Mouse (Mus musculus): ENCODE data around the gene Rft1. TPM values are rescaled to one million over a fixed set of nuclear protein-coding genes. Genes with fewer than 3 reads are reported as not detected.

The Rft1 gene
- polyA plus RNA-seq, 1 experiment from 2014 or later: 17.6 TPM

DNA sequence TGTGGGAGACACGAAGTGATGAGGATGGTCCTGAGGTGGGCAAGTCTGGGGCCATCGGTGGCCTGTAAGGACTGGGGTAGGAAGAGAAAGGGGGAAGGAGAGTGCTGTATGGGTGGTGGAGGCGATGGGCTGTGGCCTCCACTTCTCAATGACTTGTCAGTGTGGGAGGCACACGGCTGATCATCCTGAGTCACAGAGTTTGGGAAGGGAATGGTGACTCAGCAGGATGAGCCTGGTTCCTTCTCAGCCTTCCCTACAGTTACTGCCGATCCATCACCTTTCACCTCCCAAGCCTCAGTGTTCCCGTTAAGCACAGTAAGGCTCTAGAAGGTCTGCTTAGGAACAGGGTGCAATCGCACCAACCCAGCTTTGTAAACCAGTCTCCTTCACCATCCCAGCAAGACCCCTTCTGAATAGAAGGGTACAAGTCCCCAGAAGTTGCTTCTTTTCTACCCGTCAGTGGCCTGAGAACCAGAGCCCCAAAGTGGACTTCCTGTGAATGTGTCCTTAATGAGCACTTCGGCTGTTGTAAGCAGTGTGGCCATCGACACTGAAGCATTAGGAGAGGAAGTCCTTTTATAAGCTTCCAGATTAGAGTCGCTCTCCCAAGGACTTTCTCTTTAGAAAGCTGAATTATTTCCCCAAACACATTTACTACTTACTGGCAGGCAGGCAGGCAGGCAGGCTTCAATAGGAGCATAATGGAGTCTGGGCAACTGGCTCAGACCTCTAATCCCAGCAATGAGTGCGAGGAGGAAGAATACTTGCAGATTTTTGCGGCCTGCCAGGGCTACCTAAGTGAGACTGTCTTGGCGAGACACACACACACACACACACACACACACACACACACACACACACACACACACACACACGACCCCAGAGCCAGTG lies 17.2 kb downstream of the Rft1 start:
- Histone ChIP-seq H3K9me3 (ENCODE audit: control insufficient read depth, low read depth, low read length) (no peaks in the 10 kb centered on the region), H3K4me2 (replicated peaks; ENCODE audit: low read depth, low read length) (no peak overlapping the region), H3K36me3 (ENCODE audit: control insufficient read depth, insufficient read depth, low read length) (peaks cover 27% of the 10 kb centered on the region), H3K4me3 (ENCODE audit: low read depth, low read length) (no peak overlapping the region), H3K27me3 (ENCODE audit: control insufficient read depth, insufficient read depth, low read length) (no peaks in the 10 kb centered on the region), H3K9ac (replicated peaks; ENCODE audit: low read depth, low read length) (no peak overlapping the region), H3K4me1 (ENCODE audit: control insufficient read depth, insufficient read depth, low read length) (no peaks in the 10 kb centered on the region), H3K27ac (ENCODE audit: low read length) (no peak overlapping the region)
- no peak for ATAC-seq (ENCODE audit: insufficient number of reproducible peaks, insufficient read depth, low FRiP score, low read depth)
- WGBS: 71% methylated on average over 15 of the region's 15 CpGs

DNA sequence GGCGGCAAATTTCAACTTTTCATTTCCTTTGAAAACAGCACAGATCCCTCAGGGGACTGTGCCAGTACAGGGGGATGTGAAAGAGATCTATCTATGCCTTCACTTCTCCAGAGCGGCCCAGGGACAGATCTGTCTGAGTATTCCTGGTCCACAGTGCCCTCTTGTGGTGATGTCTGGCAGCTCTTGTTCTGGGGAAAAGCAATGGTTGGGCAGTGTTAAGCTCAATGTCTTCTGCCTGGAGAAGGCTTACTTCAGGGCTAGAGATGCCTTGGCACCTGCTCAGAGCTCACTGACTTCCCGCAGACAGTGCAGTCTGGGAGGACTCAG lies 17.8 kb downstream of the Rft1 start:
- peak; percentile 67; the same call in 1 of the 2 replicates for ATAC-seq (ENCODE audit: insufficient number of reproducible peaks, insufficient read depth, low FRiP score, low read depth)
- WGBS: 6% methylated on average over 3 of the region's 3 CpGs
- H3K27ac ChIP-seq (ENCODE audit: low read length): no peak overlapping the region
- no peaks in the 10 kb centered on the region for H3K27me3 ChIP-seq (ENCODE audit: control insufficient read depth, insufficient read depth, low read length)
- H3K36me3 ChIP-seq (ENCODE audit: control insufficient read depth, insufficient read depth, low read length): peaks cover 32% of the 10 kb centered on the region
- H3K4me1 ChIP-seq (ENCODE audit: control insufficient read depth, insufficient read depth, low read length): no peaks in the 10 kb centered on the region
- H3K9ac ChIP-seq (replicated peaks; ENCODE audit: low read depth, low read length): no peak overlapping the region
- H3K4me3 ChIP-seq (ENCODE audit: low read depth, low read length): no peak overlapping the region
- no peak overlapping the region for H3K4me2 ChIP-seq (replicated peaks; ENCODE audit: low read depth, low read length)
- H3K9me3 ChIP-seq (ENCODE audit: control insufficient read depth, low read depth, low read length): no peaks in the 10 kb centered on the region

DNA sequence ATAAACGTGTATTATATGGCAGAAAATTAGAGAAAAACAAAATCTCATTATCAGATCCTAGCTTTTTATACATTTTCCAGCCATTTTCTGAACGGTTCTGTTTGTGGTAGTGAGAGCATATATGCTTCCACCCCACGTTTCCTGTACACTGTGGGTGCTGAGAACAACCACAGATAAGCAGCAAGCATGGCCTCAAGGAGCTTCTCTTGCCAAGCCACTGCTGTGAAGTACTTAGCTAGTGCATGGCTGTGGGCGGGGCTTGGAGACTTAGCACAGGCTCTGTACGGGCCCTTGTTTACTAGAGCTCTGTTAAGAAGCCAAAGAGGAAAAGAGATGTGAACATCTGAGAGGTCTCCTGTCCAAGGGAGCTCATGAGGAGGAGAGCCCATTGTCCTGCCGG lies 20.8 kb downstream of the Rft1 start:
- Histone ChIP-seq H3K36me3 (ENCODE audit: control insufficient read depth, insufficient read depth, low read length) (peaks cover 52% of the 10 kb centered on the region), H3K4me1 (ENCODE audit: control insufficient read depth, insufficient read depth, low read length) (no peaks in the 10 kb centered on the region), H3K4me2 (replicated peaks; ENCODE audit: low read depth, low read length) (no peak overlapping the region), H3K4me3 (ENCODE audit: low read depth, low read length) (no peak overlapping the region), H3K9ac (replicated peaks; ENCODE audit: low read depth, low read length) (no peak overlapping the region), H3K27me3 (ENCODE audit: control insufficient read depth, insufficient read depth, low read length) (no peaks in the 10 kb centered on the region), H3K9me3 (ENCODE audit: control insufficient read depth, low read depth, low read length) (no peaks in the 10 kb centered on the region), H3K27ac (ENCODE audit: low read length) (no peak overlapping the region)
- ATAC-seq (ENCODE audit: insufficient number of reproducible peaks, insufficient read depth, low FRiP score, low read depth): no peak
- 69% methylated on average over 6 of the region's 6 CpGs for WGBS

DNA sequence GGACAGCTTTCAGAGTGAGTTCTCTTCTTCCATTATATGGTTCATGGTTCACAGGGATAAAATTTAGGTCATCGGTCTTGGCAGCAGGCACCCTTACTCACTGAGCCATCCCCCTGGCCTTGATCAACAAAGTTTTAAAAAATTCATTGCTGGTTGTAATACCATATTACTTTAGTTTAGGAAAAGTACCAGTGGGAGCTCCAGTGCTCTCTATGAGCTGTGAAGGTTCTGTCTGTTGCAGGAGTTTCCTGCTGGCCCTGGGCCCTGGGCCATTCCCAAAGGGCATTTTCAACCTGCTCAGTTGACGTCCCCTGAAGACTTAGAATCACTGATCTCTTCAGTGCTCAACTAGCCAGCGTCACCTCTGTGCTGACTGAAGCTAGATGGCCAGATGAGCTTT lies 28.0 kb downstream of the Rft1 start:
- 92% methylated on average over 3 of the region's 3 CpGs for WGBS
- H3K9me3 ChIP-seq (ENCODE audit: control insufficient read depth, low read depth, low read length): no peaks in the 10 kb centered on the region
- no peaks in the 10 kb centered on the region for H3K27me3 ChIP-seq (ENCODE audit: control insufficient read depth, insufficient read depth, low read length)
- no peak overlapping the region for H3K27ac ChIP-seq (ENCODE audit: low read length)
- no peak for ATAC-seq (ENCODE audit: insufficient number of reproducible peaks, insufficient read depth, low FRiP score, low read depth)
- no peak overlapping the region for H3K4me2 ChIP-seq (replicated peaks; ENCODE audit: low read depth, low read length)
- no peaks in the 10 kb centered on the region for H3K4me1 ChIP-seq (ENCODE audit: control insufficient read depth, insufficient read depth, low read length)
- peaks cover 50% of the 10 kb centered on the region for H3K36me3 ChIP-seq (ENCODE audit: control insufficient read depth, insufficient read depth, low read length)
- H3K9ac ChIP-seq (replicated peaks; ENCODE audit: low read depth, low read length): no peak overlapping the region
- H3K4me3 ChIP-seq (ENCODE audit: low read depth, low read length): no peak overlapping the region

DNA sequence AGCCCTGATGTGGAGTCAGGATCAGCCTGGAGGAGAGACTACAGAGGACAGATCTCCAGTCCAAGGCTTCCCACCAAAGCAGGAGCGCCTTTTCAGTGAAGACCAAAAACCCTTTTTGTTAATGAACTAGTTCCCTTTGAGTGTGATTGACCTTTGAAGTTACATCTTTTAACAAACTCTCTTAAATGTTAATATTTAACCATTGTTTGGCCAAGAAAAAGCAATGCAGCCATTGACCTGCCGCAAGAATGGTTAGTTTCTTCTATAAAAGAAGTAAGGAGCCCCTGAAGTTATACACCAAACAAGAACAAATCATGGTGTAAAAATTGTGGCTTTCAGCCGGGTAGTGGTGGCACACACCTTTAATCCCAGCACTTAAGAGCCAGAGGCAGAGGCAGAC lies 36.5 kb downstream of the Rft1 start:
- 79% methylated on average over 3 of the region's 3 CpGs for WGBS
- no peak for ATAC-seq (ENCODE audit: insufficient number of reproducible peaks, insufficient read depth, low FRiP score, low read depth)
- peaks cover 15% of the 10 kb centered on the region; the same call in 1 of the 2 replicates for H3K36me3 ChIP-seq (ENCODE audit: control insufficient read depth, insufficient read depth, low read length)

DNA sequence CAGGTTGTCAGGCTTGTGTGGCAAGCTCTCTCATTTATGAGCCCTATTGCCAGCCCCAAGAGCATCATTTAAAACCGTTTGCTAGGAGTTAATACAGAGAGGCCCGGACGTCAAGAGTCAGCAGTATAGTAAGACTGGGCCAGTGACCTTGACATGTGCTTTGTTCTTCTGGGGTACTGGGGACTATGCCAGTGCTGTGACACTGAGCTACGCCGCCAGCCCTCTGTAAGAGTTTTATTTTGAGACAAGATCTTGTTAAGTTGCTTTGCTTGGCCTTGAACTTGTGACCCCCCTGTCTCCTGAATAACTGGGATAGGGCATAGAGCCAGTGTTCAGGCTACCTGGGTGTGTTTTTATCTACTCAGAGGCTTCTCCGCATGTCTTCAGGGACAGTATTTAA lies 38.3 kb downstream of the Rft1 start:
- Histone ChIP-seq H3K27me3 (ENCODE audit: control insufficient read depth, insufficient read depth, low read length) (no peaks in the 10 kb centered on the region), H3K4me3 (ENCODE audit: low read depth, low read length) (no peak overlapping the region), H3K36me3 (ENCODE audit: control insufficient read depth, insufficient read depth, low read length) (peaks cover 15% of the 10 kb centered on the region; the same call in 1 of the 2 replicates), H3K9ac (replicated peaks; ENCODE audit: low read depth, low read length) (no peak overlapping the region), H3K4me2 (replicated peaks; ENCODE audit: low read depth, low read length) (no peak overlapping the region), H3K4me1 (ENCODE audit: control insufficient read depth, insufficient read depth, low read length) (no peaks in the 10 kb centered on the region), H3K27ac (ENCODE audit: low read length) (no peak overlapping the region), H3K9me3 (ENCODE audit: control insufficient read depth, low read depth, low read length) (no peaks in the 10 kb centered on the region)
- no peak for ATAC-seq (ENCODE audit: insufficient number of reproducible peaks, insufficient read depth, low FRiP score, low read depth)
- 85% methylated on average over 6 of the region's 6 CpGs for WGBS

More for the DNA sequence above, 36.5 kb downstream of the Rft1 start:
- no peaks in the 10 kb centered on the region for H3K4me1 ChIP-seq (ENCODE audit: control insufficient read depth, insufficient read depth, low read length)
- H3K4me3 ChIP-seq (ENCODE audit: low read depth, low read length): no peak overlapping the region
- H3K4me2 ChIP-seq (replicated peaks; ENCODE audit: low read depth, low read length): no peak overlapping the region
- no peak overlapping the region for H3K9ac ChIP-seq (replicated peaks; ENCODE audit: low read depth, low read length)
- no peak overlapping the region for H3K27ac ChIP-seq (ENCODE audit: low read length)
- H3K9me3 ChIP-seq (ENCODE audit: control insufficient read depth, low read depth, low read length): no peaks in the 10 kb centered on the region
- no peaks in the 10 kb centered on the region for H3K27me3 ChIP-seq (ENCODE audit: control insufficient read depth, insufficient read depth, low read length)

DNA sequence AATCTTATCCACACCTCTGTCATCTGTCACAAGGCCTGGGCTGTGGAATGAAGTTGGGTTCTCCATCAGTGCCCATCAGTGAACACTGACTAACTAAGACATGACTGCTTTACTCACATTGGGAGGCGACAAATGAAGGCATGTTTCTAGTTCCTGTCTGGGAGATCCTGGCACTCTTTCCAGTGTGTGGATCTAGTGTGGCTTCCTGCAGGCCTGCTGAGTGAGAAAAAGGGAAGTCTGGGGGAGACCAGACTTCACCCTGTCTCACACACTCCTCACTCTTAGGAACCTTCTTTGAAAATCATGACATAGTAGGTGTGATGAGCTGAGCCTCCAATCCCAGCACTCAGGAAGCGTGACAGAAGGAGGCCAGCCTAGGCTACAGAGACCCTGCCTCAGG lies 40.6 kb downstream of the Rft1 start:
- peaks cover 8% of the 10 kb centered on the region; the same call in 1 of the 2 replicates for H3K36me3 ChIP-seq (ENCODE audit: control insufficient read depth, insufficient read depth, low read length)
- no peak overlapping the region for H3K9ac ChIP-seq (replicated peaks; ENCODE audit: low read depth, low read length)
- no peak for ATAC-seq (ENCODE audit: insufficient number of reproducible peaks, insufficient read depth, low FRiP score, low read depth)
- no peaks in the 10 kb centered on the region for H3K9me3 ChIP-seq (ENCODE audit: control insufficient read depth, low read depth, low read length)
- WGBS: 83% methylated on average over 2 of the region's 2 CpGs
- H3K27me3 ChIP-seq (ENCODE audit: control insufficient read depth, insufficient read depth, low read length): no peaks in the 10 kb centered on the region
- H3K27ac ChIP-seq (ENCODE audit: low read length): no peak overlapping the region
- no peak overlapping the region for H3K4me2 ChIP-seq (replicated peaks; ENCODE audit: low read depth, low read length)
- no peaks in the 10 kb centered on the region for H3K4me1 ChIP-seq (ENCODE audit: control insufficient read depth, insufficient read depth, low read length)
- H3K4me3 ChIP-seq (ENCODE audit: low read depth, low read length): no peak overlapping the region

DNA sequence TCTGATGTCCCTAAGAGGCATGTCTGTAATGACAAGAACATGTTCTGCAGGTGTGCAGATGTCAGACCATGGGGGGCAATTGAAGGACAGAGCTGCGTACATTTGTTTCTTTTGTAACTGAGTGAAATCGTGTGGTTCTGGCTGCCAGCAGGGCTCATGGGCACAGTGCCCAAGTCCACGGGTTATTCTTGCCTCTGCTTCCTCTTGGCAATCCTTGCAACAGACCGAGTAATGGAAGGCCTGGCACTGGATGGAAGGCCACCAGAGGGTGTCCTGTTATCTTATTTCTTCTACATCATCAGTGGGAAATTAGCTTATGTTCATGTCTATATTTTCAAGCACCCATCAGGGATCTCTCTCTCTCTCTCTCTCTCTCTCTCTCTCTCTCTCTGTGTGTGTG lies 41.4 kb downstream of the Rft1 start:
- Histone ChIP-seq H3K4me2 (replicated peaks; ENCODE audit: low read depth, low read length) (no peak overlapping the region), H3K4me1 (ENCODE audit: control insufficient read depth, insufficient read depth, low read length) (no peaks in the 10 kb centered on the region), H3K4me3 (ENCODE audit: low read depth, low read length) (no peak overlapping the region), H3K27me3 (ENCODE audit: control insufficient read depth, insufficient read depth, low read length) (no peaks in the 10 kb centered on the region), H3K27ac (ENCODE audit: low read length) (no peak overlapping the region), H3K36me3 (ENCODE audit: control insufficient read depth, insufficient read depth, low read length) (no peaks in the 10 kb centered on the region), H3K9me3 (ENCODE audit: control insufficient read depth, low read depth, low read length) (no peaks in the 10 kb centered on the region), H3K9ac (replicated peaks; ENCODE audit: low read depth, low read length) (no peak overlapping the region)
- 71% methylated on average over 4 of the region's 4 CpGs for WGBS
- ATAC-seq (ENCODE audit: insufficient number of reproducible peaks, insufficient read depth, low FRiP score, low read depth): no peak

All from stomach, embryonic 14.5 days (tissue).